Mouse (Mus musculus) midbrain, embryonic 15.5 days (tissue): Measurements from ENCODE around the gene Cog5. TPM values are rescaled to one million over a fixed set of nuclear protein-coding genes. Genes with fewer than 3 reads are reported as not detected.
A peak's percentile ranks its signal among the peaks of the same experiment; 100 is the strongest.

Source experiments
- ATAC-seq: fragments of 200-750 bp; cut with Nextera tagmentation; replicated peaks from 2 replicates; pipeline ENCODE4 v1.8.0; 2017; ENCODE audit warnings: moderate TSS enrichment
- H3K27ac ChIP-seq: fragments of 300-500 bp; sonication (generic); 2 replicates; pipeline ENCODE4 v1.5.1; 2015; ENCODE audit warnings: mild to moderate bottlenecking, inconsistent platforms
- H3K27me3 ChIP-seq: fragments of 300-500 bp; sonication (generic); replicated peaks from 2 replicates; pipeline ENCODE4 v1.6.1; 2015; ENCODE audit warnings: inconsistent platforms
- H3K36me3 ChIP-seq: fragments of 300-500 bp; sonication (generic); replicated peaks from 2 replicates; pipeline ENCODE4 v1.6.1; 2015; ENCODE audit warnings: inconsistent platforms
- H3K4me1 ChIP-seq: fragments of 300-500 bp; sonication (generic); 2 replicates; pipeline ENCODE4 v1.6.1; 2015; ENCODE audit warnings: inconsistent platforms
- H3K4me2 ChIP-seq: fragments of 300-500 bp; sonication (generic); 2 replicates; pipeline ENCODE4 v1.6.1; 2015; ENCODE audit warnings: inconsistent platforms, mild to moderate bottlenecking, moderate library complexity
- H3K4me3 ChIP-seq: fragments of 300-500 bp; sonication (generic); 2 replicates; pipeline ENCODE4 v1.5.1; 2015; ENCODE audit warnings: mild to moderate bottlenecking, inconsistent platforms
- H3K9ac ChIP-seq: fragments of 300-500 bp; sonication (generic); 2 replicates; pipeline ENCODE4 v1.6.1; 2015; ENCODE audit warnings: mild to moderate bottlenecking, inconsistent platforms
- H3K9me3 ChIP-seq: fragments of 300-500 bp; sonication (generic); 2 replicates; pipeline ENCODE4 v1.6.1; 2016; ENCODE audit warnings: inconsistent platforms
- WGBS: fragments of 180-500 bp; shearing (Covaris S2); methylation state at CpG from one replicate; pipeline ENCODE4 v1.1.7; 2015; ENCODE audit warnings: mixed read lengths; 5-methylcytosine and 5-hydroxymethylcytosine counted together
- polyA plus RNA-seq: library from polyadenylated mRNA; unstranded; fragments of >200 nt; fragmentation: Nextera tagmentation; extraction: Ambion mirVana; gene quantifications from 2 replicates; pipeline ENCODE4 v1.2.1, GENCODE M21; 2015

The Cog5 gene
- polyA plus RNA-seq, 1 experiment from 2014 or later: 28.4 TPM

DNA sequence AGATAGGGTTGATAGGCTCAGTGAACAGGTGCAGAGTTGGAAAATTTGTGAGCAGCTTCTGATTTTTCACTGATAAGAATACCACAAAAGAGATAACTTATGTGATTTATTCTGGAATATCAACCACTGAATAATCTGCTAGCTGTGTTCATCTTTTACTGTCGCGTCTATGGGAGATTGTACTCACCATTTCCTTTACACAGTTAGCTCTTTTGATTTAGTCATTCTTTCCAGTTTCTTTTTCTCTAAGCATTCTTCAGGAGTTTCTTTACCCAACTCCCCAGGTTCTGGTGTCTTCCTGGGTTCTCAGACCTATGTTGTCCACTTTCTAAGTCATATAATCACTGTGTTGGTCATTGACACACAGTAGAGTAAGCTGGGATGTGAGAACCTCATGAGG is 2.2 kb downstream of the Cog5 start:
- peaks cover 6% of the 10 kb centered on the region for H3K4me1 ChIP-seq
- no peak overlapping the region for H3K9ac ChIP-seq
- H3K9me3 ChIP-seq: no peaks in the 10 kb centered on the region
- no peaks in the 10 kb centered on the region for H3K27me3 ChIP-seq
- no peak for ATAC-seq
- H3K4me2 ChIP-seq: no peak overlapping the region
- no peak overlapping the region for H3K27ac ChIP-seq
- WGBS: 95% methylated on average over 2 of the region's 2 CpGs
- no peak overlapping the region for H3K4me3 ChIP-seq
- H3K36me3 ChIP-seq: no peaks in the 10 kb centered on the region

DNA sequence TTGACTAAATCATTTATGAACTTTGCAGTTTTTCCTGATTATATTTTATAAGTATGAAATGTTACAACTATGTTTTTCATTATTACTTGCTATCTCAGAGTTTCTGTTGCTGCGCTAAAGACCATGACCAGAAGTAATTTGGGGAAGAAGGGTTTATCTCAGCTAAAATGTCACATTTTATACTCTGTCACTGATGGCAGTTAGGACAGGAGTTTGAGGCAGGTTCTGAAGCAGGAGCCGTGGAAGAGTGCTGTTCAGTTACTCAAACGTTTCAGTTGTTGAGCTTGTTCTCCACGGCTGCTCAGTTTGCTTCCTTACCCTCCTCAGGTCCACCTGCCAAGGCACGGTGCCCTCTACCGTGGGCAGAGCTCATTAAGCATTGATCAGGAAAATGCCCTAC is 11.3 kb downstream of the Cog5 start:
- Histone ChIP-seq H3K9me3 (no peaks in the 10 kb centered on the region), H3K36me3 (0 out of 2 replicates have a peak, but pooled peaks cover 3% of the 10 kb centered on the region), H3K9ac (no peak overlapping the region), H3K4me2 (no peak overlapping the region), H3K4me3 (no peak overlapping the region), H3K27me3 (no peaks in the 10 kb centered on the region), H3K4me1 (no peaks in the 10 kb centered on the region), H3K27ac (no peak overlapping the region)
- ATAC-seq: no peak
- WGBS: 72% methylated on average over 6 of the region's 6 CpGs

DNA sequence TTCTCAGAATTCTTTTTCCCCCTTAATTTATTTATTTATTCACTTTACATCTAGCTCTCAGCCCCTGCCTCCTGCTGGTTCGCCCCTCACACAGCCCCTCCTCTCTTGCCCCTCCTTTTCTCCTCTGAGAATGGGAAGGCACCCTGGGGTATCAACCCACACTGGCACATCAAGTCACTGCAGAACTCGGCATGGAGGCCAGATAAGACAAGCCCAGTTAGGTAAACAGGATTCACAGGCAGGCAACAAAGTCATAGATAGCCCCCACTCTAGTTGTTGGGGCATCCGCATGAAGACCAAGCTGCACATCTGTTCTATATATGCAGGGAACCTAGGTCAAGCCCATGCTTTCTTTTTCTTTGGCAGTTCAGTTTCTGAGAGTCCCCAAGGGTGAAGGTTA is 12.5 kb downstream of the Cog5 start:
- 64% methylated on average over 3 of the region's 3 CpGs for WGBS
- Histone ChIP-seq H3K36me3 (0 out of 2 replicates have a peak, but pooled peaks cover 3% of the 10 kb centered on the region), H3K4me1 (no peaks in the 10 kb centered on the region), H3K4me2 (no peak overlapping the region), H3K27ac (no peak overlapping the region), H3K4me3 (no peak overlapping the region), H3K9ac (no peak overlapping the region), H3K27me3 (no peaks in the 10 kb centered on the region), H3K9me3 (no peaks in the 10 kb centered on the region)
- no peak for ATAC-seq

DNA sequence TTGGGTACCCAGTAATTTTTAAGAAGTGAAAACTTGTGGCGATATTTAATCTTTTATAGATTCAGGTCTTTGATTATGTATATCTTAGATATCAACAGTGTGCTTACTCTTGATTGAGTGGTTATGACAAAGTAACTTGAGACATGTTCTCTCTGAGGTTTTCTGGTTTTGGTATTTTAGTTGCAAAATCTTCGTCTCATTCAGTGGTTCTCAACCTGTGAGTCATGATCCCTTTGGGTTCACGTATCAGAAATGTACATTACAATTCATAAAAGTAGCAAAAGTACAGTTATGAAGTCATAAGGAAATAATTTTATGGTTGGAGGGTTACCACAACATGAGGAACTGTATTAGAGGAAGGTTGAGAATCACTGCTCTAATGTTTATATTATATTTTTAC is 32.0 kb downstream of the Cog5 start:
- WGBS: 98% methylated on average over 3 of the region's 3 CpGs
- H3K4me3 ChIP-seq: no peak overlapping the region

DNA sequence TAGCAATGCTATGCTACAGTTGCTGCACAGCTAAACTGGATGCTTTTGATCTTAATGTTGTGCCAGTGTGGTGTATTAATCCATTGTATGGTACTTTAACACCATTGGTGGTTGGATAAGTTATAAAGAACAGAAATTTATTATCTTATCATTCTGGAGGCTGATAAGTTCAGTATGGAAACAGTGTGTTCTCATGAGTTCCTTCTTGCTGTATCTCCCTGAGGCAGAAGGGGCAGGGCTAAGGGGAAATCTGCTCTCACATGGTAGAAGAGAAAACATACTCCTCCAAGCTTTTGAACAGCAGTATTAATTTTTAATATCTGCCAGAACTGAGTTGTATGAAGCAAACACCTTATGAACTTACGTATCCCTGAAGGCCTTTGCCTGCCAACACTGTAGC is 38.6 kb downstream of the Cog5 start:
- Histone ChIP-seq H3K36me3 (no peaks in the 10 kb centered on the region), H3K27me3 (no peaks in the 10 kb centered on the region), H3K4me3 (no peak overlapping the region), H3K27ac (no peak overlapping the region), H3K4me2 (no peak overlapping the region), H3K4me1 (no peaks in the 10 kb centered on the region), H3K9ac (no peak overlapping the region), H3K9me3 (no peaks in the 10 kb centered on the region)
- ATAC-seq: no peak
- WGBS: 81% methylated on average over 1 of the region's 1 CpGs

More for the DNA sequence above, 32.0 kb downstream of the Cog5 start:
- Histone ChIP-seq H3K9me3 (no peaks in the 10 kb centered on the region), H3K36me3 (no peaks in the 10 kb centered on the region), H3K4me2 (no peak overlapping the region), H3K27ac (no peak overlapping the region), H3K27me3 (no peaks in the 10 kb centered on the region), H3K4me1 (no peaks in the 10 kb centered on the region), H3K9ac (no peak overlapping the region)
- ATAC-seq: no peak

DNA sequence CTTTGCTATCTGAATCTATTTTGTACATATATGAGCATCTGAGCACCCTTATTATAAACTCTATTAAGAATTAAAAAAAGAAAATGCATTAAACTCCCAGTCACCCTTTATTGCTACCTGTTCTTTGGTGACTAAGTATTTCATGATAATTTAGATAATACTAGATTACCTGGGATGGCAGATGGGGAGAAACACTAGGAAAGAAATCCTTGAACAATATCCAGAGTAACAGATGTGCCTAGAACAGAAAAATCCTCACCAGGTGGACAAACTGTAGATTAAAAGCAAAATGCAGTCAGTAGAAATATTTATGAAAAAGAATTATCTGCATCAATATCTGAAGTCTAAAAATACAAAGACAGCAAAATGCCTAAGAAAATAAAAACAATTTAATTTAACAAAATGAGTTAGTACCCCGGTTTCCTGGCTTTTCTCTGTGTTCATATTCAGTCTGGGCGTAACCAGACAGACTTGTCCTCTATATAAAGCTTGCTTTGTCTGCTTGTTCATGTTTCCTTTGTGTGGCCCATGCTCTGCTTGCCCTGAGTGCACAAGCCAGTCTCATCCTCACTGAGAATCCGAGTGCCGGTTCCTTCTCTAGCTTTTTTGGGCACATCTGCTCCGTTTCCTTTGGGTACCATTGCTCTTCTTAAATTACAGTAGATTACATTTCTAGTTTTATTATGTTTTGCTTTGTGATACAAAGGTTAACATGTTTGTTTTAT is 46.1 kb downstream of the Cog5 start:
- no peaks in the 10 kb centered on the region for H3K36me3 ChIP-seq
- no peaks in the 10 kb centered on the region for H3K27me3 ChIP-seq
- H3K4me3 ChIP-seq: no peak overlapping the region
- H3K27ac ChIP-seq: no peak overlapping the region
- WGBS: 53% methylated on average over 5 of the region's 5 CpGs
- no peak for ATAC-seq
- no peaks in the 10 kb centered on the region for H3K9me3 ChIP-seq
- no peak overlapping the region for H3K9ac ChIP-seq
- H3K4me1 ChIP-seq: no peaks in the 10 kb centered on the region
- no peak overlapping the region for H3K4me2 ChIP-seq

DNA sequence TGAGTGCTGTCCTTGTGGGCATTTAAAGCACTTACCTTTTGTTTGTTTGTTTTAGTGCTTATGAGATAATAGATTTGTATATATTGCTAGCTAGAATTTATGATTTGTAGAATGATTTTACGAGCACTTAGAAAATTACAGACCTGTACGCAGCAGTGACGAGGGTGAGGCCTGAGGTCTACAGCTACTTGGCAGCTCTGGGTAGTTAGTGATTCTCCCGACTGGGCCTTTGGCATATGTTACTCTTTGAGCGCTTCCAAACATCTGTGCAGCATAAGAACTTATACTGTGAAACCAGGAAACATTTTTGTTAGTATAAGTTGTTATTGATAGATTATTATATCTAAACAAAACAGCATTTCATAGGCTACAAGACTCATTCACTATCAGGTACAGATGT is 46.7 kb downstream of the Cog5 start:
- 87% methylated on average over 5 of the region's 5 CpGs for WGBS
- no peaks in the 10 kb centered on the region for H3K9me3 ChIP-seq

DNA sequence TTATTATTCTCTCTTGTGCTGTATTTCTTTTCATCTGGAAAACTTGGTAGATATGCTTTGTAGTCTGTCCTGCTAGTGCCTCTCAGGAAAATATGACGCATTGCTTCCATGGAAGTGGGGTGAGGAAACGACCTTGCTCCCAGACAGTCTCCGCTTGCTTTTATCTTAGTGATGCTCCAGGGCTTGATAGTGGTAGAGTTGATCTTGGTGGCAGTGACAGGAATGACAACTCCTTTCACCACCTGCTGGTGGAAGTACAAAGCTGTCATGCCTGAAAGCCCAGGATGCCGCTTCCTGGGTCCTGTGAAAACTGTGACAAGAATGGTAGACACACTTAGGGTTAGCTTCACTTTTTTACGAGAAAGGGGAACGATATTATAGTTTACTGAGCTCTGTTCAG is 49.2 kb downstream of the Cog5 start:
- H3K27ac ChIP-seq: no peak overlapping the region
- no peaks in the 10 kb centered on the region for H3K9me3 ChIP-seq
- H3K4me2 ChIP-seq: no peak overlapping the region
- H3K9ac ChIP-seq: no peak overlapping the region
- H3K4me3 ChIP-seq: no peak overlapping the region
- no peaks in the 10 kb centered on the region for H3K27me3 ChIP-seq
- WGBS: 65% methylated on average over 6 of the region's 6 CpGs
- H3K4me1 ChIP-seq: peaks cover 6% of the 10 kb centered on the region; the same call in 1 of the 2 replicates
- H3K36me3 ChIP-seq: no peaks in the 10 kb centered on the region
- ATAC-seq: no peak

More for the DNA sequence above, 46.7 kb downstream of the Cog5 start:
- H3K4me2 ChIP-seq: no peak overlapping the region
- no peaks in the 10 kb centered on the region for H3K27me3 ChIP-seq
- ATAC-seq: no peak
- H3K9ac ChIP-seq: no peak overlapping the region
- no peaks in the 10 kb centered on the region for H3K4me1 ChIP-seq
- no peak overlapping the region for H3K27ac ChIP-seq
- H3K4me3 ChIP-seq: no peak overlapping the region
- no peaks in the 10 kb centered on the region for H3K36me3 ChIP-seq

DNA sequence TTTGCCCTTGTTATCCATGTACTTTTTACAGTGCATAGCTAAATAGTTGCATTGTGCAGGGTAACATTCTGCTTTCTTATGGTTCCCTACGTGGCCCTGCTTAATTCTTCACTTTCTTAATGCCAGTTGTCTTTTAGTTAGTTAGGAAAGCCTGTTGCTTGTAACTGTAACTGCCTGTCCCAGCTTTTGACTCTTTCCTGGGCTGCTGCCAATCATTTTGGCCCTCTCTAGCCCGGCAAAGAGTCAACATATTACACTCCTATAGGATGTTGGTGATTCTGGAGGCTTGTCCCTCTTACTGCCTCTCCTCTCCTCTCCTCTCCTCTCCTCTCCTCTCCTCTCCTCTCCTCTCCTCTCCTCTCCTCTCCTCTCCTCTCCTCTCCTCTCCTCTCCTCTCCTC is 51.5 kb downstream of the Cog5 start:
- ATAC-seq: no peak
- 68% methylated on average over 2 of the region's 2 CpGs for WGBS
- Histone ChIP-seq H3K27me3 (no peaks in the 10 kb centered on the region), H3K4me3 (no peak overlapping the region), H3K36me3 (no peaks in the 10 kb centered on the region), H3K9ac (no peak overlapping the region), H3K4me1 (peaks cover 20% of the 10 kb centered on the region), H3K27ac (no peak overlapping the region), H3K9me3 (no peaks in the 10 kb centered on the region), H3K4me2 (no peak overlapping the region)

DNA sequence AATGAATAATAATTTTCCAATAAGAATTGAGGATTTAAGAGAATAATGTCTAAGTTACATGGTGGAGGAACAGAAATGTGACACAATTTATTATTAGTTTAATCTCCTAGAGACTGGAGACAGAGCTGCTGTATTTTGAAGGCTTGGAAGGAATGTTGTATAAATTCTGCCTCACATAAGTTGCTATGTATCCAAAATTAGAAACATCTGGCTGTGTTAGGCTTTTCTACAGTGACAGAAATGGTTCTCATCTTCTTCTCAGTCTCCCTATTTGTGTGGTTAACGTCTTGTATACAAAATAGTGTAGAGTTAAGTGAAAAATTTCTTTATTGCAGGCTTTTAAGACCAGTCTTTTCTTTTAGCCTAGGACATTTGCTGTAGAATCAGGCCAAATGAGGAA is 52.9 kb downstream of the Cog5 start:
- Histone ChIP-seq H3K4me3 (no peak overlapping the region), H3K4me1 (peaks cover 20% of the 10 kb centered on the region), H3K27ac (no peak overlapping the region), H3K9me3 (no peaks in the 10 kb centered on the region), H3K36me3 (no peaks in the 10 kb centered on the region), H3K9ac (no peak overlapping the region), H3K27me3 (no peaks in the 10 kb centered on the region), H3K4me2 (no peak overlapping the region)
- no peak for ATAC-seq
- 79% methylated on average over 1 of the region's 1 CpGs for WGBS

DNA sequence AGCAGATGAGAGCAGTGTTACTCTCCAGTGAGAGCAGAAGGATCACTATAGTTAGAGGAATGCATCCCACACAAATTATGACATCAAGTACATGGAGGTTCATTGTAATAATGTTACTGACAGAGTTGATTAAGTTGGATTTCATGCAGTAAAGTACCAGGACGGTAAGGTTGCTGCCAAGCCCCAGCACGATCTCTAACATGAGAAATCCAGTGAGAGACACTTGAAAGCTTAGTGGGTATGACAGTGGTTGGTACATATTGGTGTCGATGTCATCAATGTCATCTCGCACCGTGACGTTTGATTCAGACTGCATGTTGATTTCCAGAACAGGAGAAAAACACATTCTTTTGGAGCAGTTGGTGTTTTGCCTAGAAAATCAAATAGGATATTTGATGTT is 55.0 kb downstream of the Cog5 start:
- Histone ChIP-seq H3K9me3 (no peaks in the 10 kb centered on the region), H3K9ac (no peak overlapping the region), H3K4me1 (peaks cover 20% of the 10 kb centered on the region), H3K4me3 (peak overlapping the region; percentile 13), H3K36me3 (no peaks in the 10 kb centered on the region), H3K27ac (no peak overlapping the region), H3K4me2 (peak overlapping the region; percentile 48), H3K27me3 (no peaks in the 10 kb centered on the region)
- no peak for ATAC-seq
- 62% methylated on average over 6 of the region's 6 CpGs for WGBS

DNA sequence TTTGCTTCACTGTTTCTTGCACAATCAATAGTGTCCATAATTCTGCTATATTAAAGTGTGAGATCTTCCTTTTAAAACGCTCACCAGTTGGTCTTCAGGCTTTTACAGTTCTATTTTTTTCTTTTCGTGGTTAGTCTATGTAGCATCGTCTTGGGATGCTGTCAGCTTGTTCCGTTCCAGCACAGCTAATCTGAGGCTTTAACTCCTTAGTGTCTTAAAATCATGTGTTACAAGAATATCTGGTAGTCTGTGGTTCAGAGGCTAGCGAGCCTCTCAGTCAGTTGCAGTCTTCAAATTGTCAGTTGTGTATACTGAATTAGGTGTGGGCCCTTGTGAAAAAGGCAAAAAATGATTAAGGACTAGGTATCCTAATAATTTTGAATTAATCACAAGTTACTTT is 57.6 kb downstream of the Cog5 start:
- Histone ChIP-seq H3K36me3 (no peaks in the 10 kb centered on the region), H3K4me1 (peaks cover 20% of the 10 kb centered on the region), H3K9me3 (no peaks in the 10 kb centered on the region), H3K27ac (peak overlapping the region; percentile 71), H3K4me3 (peak overlapping the region; percentile 53), H3K27me3 (no peaks in the 10 kb centered on the region), H3K4me2 (peak overlapping the region; percentile 53), H3K9ac (peak overlapping the region; percentile 55)
- WGBS: 18% methylated on average over 5 of the region's 5 CpGs
- peak; percentile 64 for ATAC-seq

DNA sequence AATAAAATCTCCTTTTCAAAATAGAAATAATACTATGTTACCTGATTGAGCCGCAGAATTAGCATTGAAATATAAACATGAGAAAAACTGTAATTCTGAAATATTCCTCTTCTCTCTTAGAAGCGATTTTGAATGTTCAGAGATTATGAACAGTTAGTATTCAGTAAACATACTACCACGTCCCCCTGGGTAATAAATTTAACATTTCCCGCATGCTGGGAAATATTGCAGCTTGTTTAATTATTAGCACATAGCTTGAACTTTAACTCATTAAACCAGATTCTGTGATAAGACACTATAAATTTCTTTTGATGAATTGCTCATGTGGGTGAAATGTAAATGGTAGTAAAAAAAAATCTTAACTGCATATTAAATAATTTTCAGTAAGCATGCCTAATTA is 58.1 kb downstream of the Cog5 start:
- ATAC-seq: no peak
- Histone ChIP-seq H3K4me2 (peak overlapping the region; percentile 32; the same call in 1 of the 2 replicates), H3K27me3 (no peaks in the 10 kb centered on the region), H3K36me3 (no peaks in the 10 kb centered on the region), H3K4me3 (peak overlapping the region; percentile 53), H3K27ac (no peak overlapping the region), H3K9ac (no peak overlapping the region), H3K9me3 (no peaks in the 10 kb centered on the region), H3K4me1 (peaks cover 17% of the 10 kb centered on the region)
- WGBS: 55% methylated on average over 4 of the region's 4 CpGs
